Comparison of ENCODE assay signal across 1 mouse cellular context in genomic region chr9:25251611-25252282, GRCm38 (mm10).
TF ChIP-seq lines count a peak whose summit lies in the region.

No protein-coding gene starts in this region.

TF ChIP-seq in CH12.LX, 34 proteins besides CTCF, POLR2A, EP300 and RAD21 (continued from another document):
- TF ChIP-seq MAZ (IDR thresholded peaks at IDR 0.05; ENCODE audit: low read depth, low read length) (peak; percentile 85; the same call in 1 of the 2 replicates), MYC (IDR thresholded peaks at IDR 0.05; ENCODE audit: low read depth, low read length) (0 out of 2 replicates have a peak, but pooled peaks have one; percentile 50), SIN3A (IDR thresholded peaks at IDR 0.05; ENCODE audit: low read length) (peak; percentile 90), MAX (IDR thresholded peaks at IDR 0.05; ENCODE audit: low read length) (peak; percentile 8; the same call in 1 of the 2 replicates), MXI1 (IDR thresholded peaks at IDR 0.05; ENCODE audit: low read depth, low read length) (peak; percentile 76; the same call in 1 of the 2 replicates), KAT2A (IDR thresholded peaks at IDR 0.05; ENCODE audit: insufficient replicate concordance, low read length) (peak; percentile 19; the same call in 1 of the 2 replicates), NRF1 (IDR thresholded peaks at IDR 0.05; ENCODE audit: low read depth, low read length) (peak; percentile 69), MAFK (IDR thresholded peaks at IDR 0.05; ENCODE audit: insufficient replicate concordance, low read length) (no peak), RCOR1 (conservative IDR thresholded peaks at IDR 0.05; ENCODE audit: low read depth, low read length) (no peak), JUND (conservative IDR thresholded peaks at IDR 0.05; ENCODE audit: low read depth, low read length) (no peak)
